Mouse (Mus musculus): ENCODE data around the gene Tspo. TPM values are rescaled to one million over a fixed set of nuclear protein-coding genes. Genes with fewer than 3 reads are reported as not detected.

The Tspo gene
- polyA plus RNA-seq, 1 experiment from 2014 or later = 16.3 TPM

DNA sequence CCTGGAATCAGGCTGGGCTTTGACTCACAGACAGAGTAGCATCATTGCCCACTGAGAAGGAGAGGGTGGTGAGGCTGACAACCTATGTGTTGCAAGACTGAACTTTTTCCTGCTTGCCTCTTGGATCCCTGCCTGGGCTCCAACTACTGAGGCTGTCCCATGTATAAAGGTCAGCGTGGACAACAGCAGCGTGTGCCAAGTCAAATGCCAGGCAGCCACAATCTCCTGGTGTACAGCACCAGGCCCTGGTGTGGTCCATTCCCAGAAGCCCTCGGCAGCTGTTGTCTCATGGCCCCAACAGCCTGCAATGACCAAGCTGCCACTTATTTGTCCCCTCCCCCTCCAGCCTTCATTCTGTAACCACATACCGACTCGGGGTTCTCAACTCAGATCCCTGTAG is 8.2 kb downstream of the Tspo start:
- 92% methylated on average over 5 of the region's 5 CpGs for WGBS
- H3K9ac ChIP-seq = no peak overlapping the region
- ATAC-seq (ENCODE audit: low FRiP score) = no peak
- no peak overlapping the region for H3K4me2 ChIP-seq
- no peaks in the 10 kb centered on the region for H3K9me3 ChIP-seq
- H3K4me3 ChIP-seq (replicated peaks) = no peak overlapping the region
- no peaks in the 10 kb centered on the region for H3K4me1 ChIP-seq
- H3K27ac ChIP-seq = no peak overlapping the region
- H3K36me3 ChIP-seq (replicated peaks) = peaks cover 24% of the 10 kb centered on the region
- H3K27me3 ChIP-seq = no peaks in the 10 kb centered on the region

DNA sequence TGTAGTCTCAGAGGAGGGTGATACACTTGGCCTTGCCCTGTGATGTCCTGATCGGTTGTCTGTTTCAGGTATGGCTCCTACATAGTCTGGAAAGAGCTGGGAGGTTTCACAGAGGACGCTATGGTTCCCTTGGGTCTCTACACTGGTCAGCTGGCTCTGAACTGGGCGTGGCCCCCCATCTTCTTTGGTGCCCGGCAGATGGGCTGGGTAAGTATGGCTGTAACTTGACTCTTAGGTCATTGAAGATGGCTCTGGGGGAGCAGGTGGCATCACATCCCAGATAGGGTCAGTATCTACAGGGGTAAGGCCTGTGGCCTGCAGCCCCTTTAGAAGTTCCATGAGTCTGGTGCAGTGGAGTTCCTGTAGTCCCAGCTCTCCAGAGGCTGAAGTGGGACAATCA is 8.7 kb downstream of the Tspo start:
- WGBS = 89% methylated on average over 4 of the region's 4 CpGs
- H3K9me3 ChIP-seq = no peaks in the 10 kb centered on the region
- H3K36me3 ChIP-seq (replicated peaks) = peaks cover 29% of the 10 kb centered on the region
- H3K27me3 ChIP-seq = no peaks in the 10 kb centered on the region
- H3K4me1 ChIP-seq = no peaks in the 10 kb centered on the region
- H3K27ac ChIP-seq = no peak overlapping the region
- no peak overlapping the region for H3K4me2 ChIP-seq
- no peak for ATAC-seq (ENCODE audit: low FRiP score)
- H3K4me3 ChIP-seq (replicated peaks) = no peak overlapping the region
- no peak overlapping the region for H3K9ac ChIP-seq

DNA sequence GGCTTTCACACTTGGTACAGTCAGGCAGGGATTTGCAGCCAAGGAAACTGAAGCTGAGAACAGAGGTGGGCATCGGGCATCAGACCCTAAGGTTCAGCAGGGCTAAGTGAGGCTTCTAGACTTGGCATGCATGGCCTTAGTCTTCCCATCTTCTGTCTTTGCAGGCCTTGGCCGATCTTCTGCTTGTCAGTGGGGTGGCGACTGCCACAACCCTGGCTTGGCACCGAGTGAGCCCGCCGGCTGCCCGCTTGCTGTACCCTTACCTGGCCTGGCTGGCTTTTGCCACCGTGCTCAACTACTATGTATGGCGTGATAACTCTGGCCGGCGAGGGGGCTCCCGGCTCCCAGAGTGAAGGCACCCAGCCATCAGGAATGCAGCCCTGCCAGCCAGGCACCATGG is 10.2 kb downstream of the Tspo start:
- no peak for ATAC-seq (ENCODE audit: low FRiP score)
- Histone ChIP-seq H3K4me1 (no peaks in the 10 kb centered on the region), H3K36me3 (replicated peaks) (peaks cover 44% of the 10 kb centered on the region), H3K9me3 (no peaks in the 10 kb centered on the region), H3K4me2 (no peak overlapping the region), H3K9ac (no peak overlapping the region), H3K4me3 (replicated peaks) (no peak overlapping the region), H3K27ac (no peak overlapping the region), H3K27me3 (no peaks in the 10 kb centered on the region)
- 99% methylated on average over 12 of the region's 12 CpGs for WGBS

DNA sequence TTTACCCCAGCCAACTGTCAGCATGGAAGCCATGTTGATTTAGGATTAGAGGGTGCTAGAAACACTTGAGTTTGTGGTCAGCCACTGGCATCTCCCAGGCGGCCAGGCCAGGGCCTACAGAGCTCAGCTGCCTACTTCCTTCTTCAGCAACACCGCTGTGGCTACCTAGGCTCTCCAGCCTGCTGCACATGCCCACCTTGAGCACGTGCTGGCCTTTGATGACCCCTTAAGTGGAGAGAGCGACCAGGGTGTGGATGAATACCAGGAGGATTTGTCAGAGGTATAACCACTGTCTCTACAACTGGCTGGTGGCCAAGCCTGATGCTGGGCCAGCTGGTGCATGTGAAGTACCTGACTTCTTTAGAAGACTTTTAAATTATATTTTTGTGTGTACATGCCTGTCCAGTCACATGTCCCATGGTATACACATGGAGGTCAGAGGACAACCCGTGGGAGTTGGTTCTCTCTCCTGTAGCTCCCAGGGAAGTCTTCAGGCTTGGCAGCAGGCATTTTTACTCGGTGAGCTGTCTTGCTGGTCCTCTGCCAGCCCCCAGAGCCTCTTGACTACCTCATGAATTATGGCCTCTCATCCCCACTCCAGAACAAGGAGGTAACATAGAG is 11.4 kb downstream of the Tspo start:
- no peak overlapping the region for H3K4me2 ChIP-seq
- H3K4me1 ChIP-seq = no peaks in the 10 kb centered on the region
- H3K9me3 ChIP-seq = no peaks in the 10 kb centered on the region
- peaks cover 55% of the 10 kb centered on the region for H3K36me3 ChIP-seq (replicated peaks)
- no peak overlapping the region for H3K4me3 ChIP-seq (replicated peaks)
- WGBS = 86% methylated on average over 6 of the region's 6 CpGs
- no peak overlapping the region for H3K9ac ChIP-seq
- no peak for ATAC-seq (ENCODE audit: low FRiP score)
- no peaks in the 10 kb centered on the region for H3K27me3 ChIP-seq
- H3K27ac ChIP-seq = no peak overlapping the region

DNA sequence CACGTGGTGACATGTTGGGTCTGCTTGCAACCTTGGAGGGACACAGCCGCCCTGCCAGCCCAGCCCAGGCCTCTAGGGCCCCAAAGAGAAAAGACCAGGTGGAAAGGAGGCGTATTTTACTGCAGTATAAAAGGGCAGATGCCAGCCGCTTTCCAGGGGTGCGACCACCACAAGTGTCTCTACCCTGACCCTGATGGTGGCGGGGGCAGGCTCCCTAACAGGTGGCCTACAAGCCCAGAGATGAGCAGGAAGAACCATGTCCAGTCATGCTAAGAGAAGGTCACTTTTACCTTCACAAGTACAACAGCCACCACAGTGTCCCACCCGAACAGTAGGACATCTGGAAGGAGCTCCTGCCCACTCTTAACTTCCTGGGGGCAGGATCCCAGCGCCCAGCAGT is 12.2 kb downstream of the Tspo start:
- Histone ChIP-seq H3K27ac (no peak overlapping the region), H3K4me1 (no peaks in the 10 kb centered on the region), H3K9ac (no peak overlapping the region), H3K4me3 (replicated peaks) (no peak overlapping the region), H3K36me3 (replicated peaks) (peaks cover 62% of the 10 kb centered on the region), H3K27me3 (no peaks in the 10 kb centered on the region), H3K9me3 (no peaks in the 10 kb centered on the region), H3K4me2 (no peak overlapping the region)
- WGBS = 95% methylated on average over 8 of the region's 8 CpGs
- no peak for ATAC-seq (ENCODE audit: low FRiP score)

DNA sequence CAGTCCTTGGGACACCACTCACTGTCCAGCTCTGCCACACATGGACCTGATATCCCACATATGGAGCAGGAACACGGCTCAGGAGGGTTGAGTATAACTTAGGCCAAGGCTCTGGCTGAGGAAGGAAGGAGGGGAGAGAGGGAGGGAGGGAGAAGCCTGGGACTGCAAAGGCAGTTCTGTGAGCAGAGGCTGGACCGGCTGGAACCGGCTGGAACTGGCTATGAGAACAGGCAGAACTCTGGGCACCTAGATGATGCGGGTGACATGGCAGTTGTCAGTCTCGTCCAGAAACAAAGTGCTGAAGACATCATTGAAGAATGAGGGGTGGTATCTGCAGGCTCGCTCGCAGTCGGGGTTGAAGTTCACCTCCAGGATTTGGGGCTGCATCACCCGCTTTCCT is 13.3 kb downstream of the Tspo start:
- Histone ChIP-seq H3K4me1 (no peaks in the 10 kb centered on the region), H3K9ac (no peak overlapping the region), H3K4me2 (no peak overlapping the region), H3K9me3 (no peaks in the 10 kb centered on the region), H3K4me3 (replicated peaks) (no peak overlapping the region), H3K36me3 (replicated peaks) (peaks cover 73% of the 10 kb centered on the region), H3K27ac (no peak overlapping the region), H3K27me3 (no peaks in the 10 kb centered on the region)
- no peak for ATAC-seq (ENCODE audit: low FRiP score)
- WGBS = 93% methylated on average over 9 of the region's 9 CpGs

DNA sequence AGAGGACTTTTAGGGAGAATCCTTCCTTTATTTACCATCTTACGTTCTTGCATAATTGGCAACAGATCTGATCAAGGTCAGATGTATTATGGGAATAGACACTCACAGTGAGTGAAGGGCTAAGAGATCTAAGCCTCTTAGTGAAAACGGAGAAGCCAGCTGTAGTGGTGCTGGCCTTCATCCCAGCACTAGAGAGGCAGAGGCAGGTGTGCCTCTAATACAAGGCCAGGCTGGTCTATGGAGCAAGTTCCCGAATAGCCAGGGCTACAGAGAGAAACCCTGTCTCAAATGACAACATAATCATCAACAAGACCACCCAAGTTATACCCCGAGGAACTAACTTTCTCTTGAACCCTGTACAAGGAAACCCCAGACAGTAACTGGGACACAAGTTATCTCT is 19.5 kb downstream of the Tspo start:
- Histone ChIP-seq H3K9me3 (no peaks in the 10 kb centered on the region), H3K4me2 (no peak overlapping the region), H3K4me1 (no peaks in the 10 kb centered on the region), H3K4me3 (replicated peaks) (no peak overlapping the region), H3K27me3 (no peaks in the 10 kb centered on the region), H3K27ac (no peak overlapping the region), H3K36me3 (replicated peaks) (peaks cover 93% of the 10 kb centered on the region), H3K9ac (no peak overlapping the region)
- 81% methylated on average over 4 of the region's 4 CpGs for WGBS
- no peak for ATAC-seq (ENCODE audit: low FRiP score)

DNA sequence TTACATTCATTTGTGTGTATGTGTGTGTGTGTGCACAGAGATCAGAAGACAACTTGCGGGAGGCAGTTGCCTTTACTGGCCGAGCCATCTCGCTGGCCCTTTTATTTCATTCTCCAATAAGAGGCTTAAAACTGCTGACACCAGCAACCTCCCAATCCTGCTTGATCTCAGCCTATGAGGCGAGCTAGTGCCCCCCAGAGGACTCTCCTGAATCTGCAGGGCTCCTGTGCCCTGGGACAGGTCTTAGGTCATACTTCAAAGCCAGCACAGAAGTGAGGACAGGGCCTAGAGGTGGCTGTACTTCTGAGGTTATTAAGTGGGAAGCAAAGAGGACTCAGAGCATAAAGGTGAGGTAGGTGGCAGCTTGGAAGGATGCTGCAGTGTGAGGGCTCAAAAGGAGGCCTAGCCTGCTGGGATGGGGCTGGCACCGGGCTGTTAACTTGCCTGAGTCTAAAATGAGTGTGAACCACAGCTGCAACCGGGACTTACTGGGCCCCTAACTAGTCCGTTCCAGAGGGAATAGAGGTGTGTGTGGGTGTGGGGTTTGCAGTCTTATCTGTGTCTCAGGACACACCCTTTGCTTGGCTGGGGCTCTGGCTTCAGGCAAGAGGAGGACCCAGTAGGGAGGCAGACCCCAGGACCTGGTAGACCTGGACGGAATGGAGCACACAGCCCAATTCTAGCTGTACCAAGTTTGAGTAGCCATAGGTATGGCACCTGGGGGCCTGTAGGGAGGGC is 20.2 kb downstream of the Tspo start:
- Histone ChIP-seq H3K9me3 (no peaks in the 10 kb centered on the region), H3K4me3 (replicated peaks) (no peak overlapping the region), H3K9ac (no peak overlapping the region), H3K36me3 (replicated peaks) (peaks cover 93% of the 10 kb centered on the region), H3K4me2 (no peak overlapping the region), H3K4me1 (no peaks in the 10 kb centered on the region), H3K27ac (no peak overlapping the region), H3K27me3 (no peaks in the 10 kb centered on the region)
- WGBS = 62% methylated on average over 8 of the region's 8 CpGs
- no peak for ATAC-seq (ENCODE audit: low FRiP score)

DNA sequence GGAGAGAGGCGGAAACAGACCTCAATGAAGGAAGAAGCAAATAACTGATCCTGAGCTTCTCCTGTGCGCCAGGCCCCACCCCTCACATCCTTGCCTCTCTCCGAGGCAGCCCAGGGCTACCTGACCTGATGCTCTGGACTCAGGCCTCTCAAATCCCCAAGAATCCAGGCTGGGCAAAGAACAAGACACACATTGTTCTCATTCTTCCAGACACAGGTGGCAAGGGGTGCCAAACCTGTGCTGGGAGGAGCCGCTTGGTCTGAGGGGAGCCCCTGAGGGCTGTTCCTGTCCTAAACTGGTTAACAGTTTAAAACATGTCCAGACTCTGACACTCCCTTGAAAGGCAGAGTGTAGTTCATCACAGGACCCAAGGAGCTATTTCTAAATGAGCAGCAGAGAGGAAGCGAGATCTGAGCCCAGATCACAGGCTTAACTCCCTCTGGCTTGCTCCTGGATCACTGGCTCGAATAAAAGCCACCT is 21.4 kb downstream of the Tspo start:
- 89% methylated on average over 6 of the region's 6 CpGs for WGBS
- Histone ChIP-seq H3K4me2 (no peak overlapping the region), H3K36me3 (replicated peaks) (peaks cover 85% of the 10 kb centered on the region), H3K27me3 (no peaks in the 10 kb centered on the region), H3K27ac (no peak overlapping the region), H3K9me3 (no peaks in the 10 kb centered on the region), H3K4me3 (replicated peaks) (no peak overlapping the region), H3K4me1 (no peaks in the 10 kb centered on the region), H3K9ac (no peak overlapping the region)
- no peak for ATAC-seq (ENCODE audit: low FRiP score)

DNA sequence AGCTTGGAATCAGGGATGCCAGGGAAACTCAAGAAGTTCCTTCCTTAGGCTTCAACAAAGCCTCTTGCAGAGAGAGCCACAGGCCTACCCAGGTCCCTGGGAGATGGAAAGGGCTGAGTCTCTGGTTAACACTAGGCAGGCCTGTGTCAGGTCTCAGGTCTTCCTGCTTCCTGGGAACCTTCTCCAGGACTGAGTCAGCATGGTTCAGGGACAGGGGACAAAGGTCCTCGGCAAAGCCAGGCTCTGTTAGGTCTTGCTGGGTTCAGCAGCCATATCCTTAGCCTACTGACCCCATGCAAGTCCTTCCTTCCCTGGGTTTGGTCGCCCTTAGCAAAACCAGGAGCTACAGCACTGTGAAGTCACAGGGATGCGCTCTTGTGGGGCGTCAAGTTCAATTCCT is 27.4 kb downstream of the Tspo start:
- Histone ChIP-seq H3K4me3 (replicated peaks) (no peak overlapping the region), H3K9ac (no peak overlapping the region), H3K4me1 (peaks cover 22% of the 10 kb centered on the region), H3K27ac (no peak overlapping the region), H3K36me3 (replicated peaks) (peaks cover 34% of the 10 kb centered on the region), H3K4me2 (no peak overlapping the region), H3K9me3 (no peaks in the 10 kb centered on the region), H3K27me3 (no peaks in the 10 kb centered on the region)
- no peak for ATAC-seq (ENCODE audit: low FRiP score)
- WGBS = 93% methylated on average over 4 of the region's 4 CpGs

DNA sequence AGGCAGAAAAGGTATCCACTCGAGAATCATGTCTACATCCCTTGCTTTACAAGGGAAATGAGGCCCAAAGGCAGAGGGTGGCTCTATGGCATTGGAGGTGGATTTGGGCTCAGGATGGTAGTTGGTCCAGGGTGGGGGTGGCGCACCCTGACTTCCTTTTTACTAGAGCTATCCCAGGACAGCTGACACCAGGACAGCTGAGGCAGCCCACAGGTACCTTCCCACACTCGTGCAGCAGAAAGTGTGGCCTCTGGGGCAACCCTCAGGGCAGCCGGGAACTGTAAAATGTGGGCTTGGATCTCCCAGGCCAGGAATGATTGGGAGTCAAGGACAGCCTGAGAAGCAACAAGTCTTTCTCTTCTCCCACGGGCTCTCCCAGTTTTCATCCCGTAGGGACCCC is 28.4 kb downstream of the Tspo start:
- H3K36me3 ChIP-seq (replicated peaks) = peaks cover 25% of the 10 kb centered on the region
- H3K4me2 ChIP-seq = no peak overlapping the region
- H3K4me1 ChIP-seq = peaks cover 22% of the 10 kb centered on the region
- no peak overlapping the region for H3K4me3 ChIP-seq (replicated peaks)
- no peak overlapping the region for H3K9ac ChIP-seq
- no peak overlapping the region for H3K27ac ChIP-seq
- H3K27me3 ChIP-seq = no peaks in the 10 kb centered on the region
- no peaks in the 10 kb centered on the region for H3K9me3 ChIP-seq
- ATAC-seq (ENCODE audit: low FRiP score) = no peak
- 96% methylated on average over 6 of the region's 6 CpGs for whole genome bisulfite sequencing

DNA sequence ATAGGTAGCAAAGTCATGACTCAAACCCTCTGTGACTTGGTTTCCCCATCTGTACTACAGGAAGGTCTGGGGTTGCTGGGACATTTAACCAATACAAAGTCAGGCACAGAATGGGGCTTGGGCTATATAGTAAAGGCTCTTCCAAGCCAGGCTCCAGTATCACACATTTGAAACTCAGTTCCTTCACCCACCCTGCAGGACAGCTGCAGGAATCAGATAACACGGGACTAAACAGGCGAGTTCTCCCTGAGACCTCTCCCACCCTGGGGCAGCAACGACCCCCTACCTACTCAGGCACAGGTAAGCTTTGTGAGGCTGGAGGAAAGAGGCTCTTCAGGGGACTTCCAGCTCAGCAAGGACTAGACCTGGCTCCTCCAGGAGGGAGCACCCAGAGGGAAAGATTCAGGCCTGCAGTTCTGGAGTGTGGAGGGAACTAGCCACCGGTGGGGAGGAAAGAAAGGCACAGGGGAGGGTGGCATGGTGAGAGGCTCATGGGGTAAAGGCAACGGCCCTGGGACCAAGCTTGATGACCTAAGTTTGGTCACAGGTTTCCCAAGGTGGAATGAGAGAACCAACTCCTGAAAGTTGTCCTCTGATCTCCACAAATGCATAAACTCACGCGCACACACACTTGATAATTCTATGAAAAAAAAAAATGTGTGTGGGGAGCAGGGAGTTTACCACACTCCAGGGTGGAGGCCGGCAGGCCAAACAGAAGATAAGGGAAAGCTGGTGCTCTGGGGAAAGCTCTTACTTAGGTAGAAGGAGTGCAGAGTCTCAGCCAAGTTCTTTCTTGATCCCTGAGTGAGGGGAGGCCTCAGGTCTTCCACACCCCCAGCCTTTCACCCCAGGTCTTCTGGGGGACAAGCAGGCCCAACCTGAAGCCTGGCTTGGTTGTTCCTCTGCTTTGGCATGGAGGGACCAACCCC is 29.1 kb downstream of the Tspo start:
- Histone ChIP-seq H3K4me2 (peak overlapping the region; percentile 93; the same call in 1 of the 2 replicates), H3K27ac (no peak overlapping the region), H3K27me3 (no peaks in the 10 kb centered on the region), H3K36me3 (replicated peaks) (peaks cover 17% of the 10 kb centered on the region), H3K4me1 (peaks cover 22% of the 10 kb centered on the region), H3K9me3 (no peaks in the 10 kb centered on the region), H3K4me3 (replicated peaks) (no peak overlapping the region), H3K9ac (peak overlapping the region; percentile 33)
- 82% methylated on average over 8 of the region's 8 CpGs for WGBS
- ATAC-seq (ENCODE audit: low FRiP score) = no peak
